Mouse (Mus musculus) heart, postnatal 0 days (tissue): ENCODE results near the gene Yod1. TPM values are rescaled to one million over a fixed set of nuclear protein-coding genes. Genes with fewer than 3 reads are reported as not detected.

Source experiments
- ATAC-seq: fragments of 200-750 bp; cut with Nextera tagmentation; 2 replicates; pipeline ENCODE4 v1.8.0; 2017; ENCODE audit warnings: low read depth, moderate number of reproducible peaks, moderate library complexity; ENCODE audit not compliant: insufficient read depth
- DNase-seq: peaks from one replicate; pipeline ENCODE4 v3.0.0-alpha.2; 2016; ENCODE audit warnings: low spot score
- H3K27ac ChIP-seq: fragments of 300-500 bp; sonication (generic); 2 replicates; pipeline ENCODE4 v1.5.1; 2014; ENCODE audit warnings: low read depth, mild to moderate bottlenecking
- H3K27me3 ChIP-seq: fragments of 300-500 bp; sonication (generic); 2 replicates; pipeline ENCODE4 v1.6.1; 2014; ENCODE audit warnings: low read length, mixed read lengths; ENCODE audit not compliant: control insufficient read depth, insufficient read depth
- H3K36me3 ChIP-seq: fragments of 300-500 bp; sonication (generic); replicated peaks from 2 replicates; pipeline ENCODE4 v1.6.1; 2014; ENCODE audit warnings: low read length, mixed read lengths; ENCODE audit not compliant: control insufficient read depth, insufficient read depth
- H3K4me1 ChIP-seq: fragments of 300-500 bp; sonication (generic); 2 replicates; pipeline ENCODE4 v1.6.1; 2014; ENCODE audit warnings: antibody characterized with exemption; ENCODE audit not compliant: control insufficient read depth, insufficient read depth
- H3K4me2 ChIP-seq: fragments of 300-500 bp; sonication (generic); 2 replicates; pipeline ENCODE4 v1.6.1; 2014; ENCODE audit warnings: low read depth, mild to moderate bottlenecking, low read length, moderate library complexity
- H3K4me3 ChIP-seq: fragments of 300-500 bp; sonication (generic); 2 replicates; pipeline ENCODE4 v1.5.1; 2014; ENCODE audit warnings: low read depth, low read length
- H3K9ac ChIP-seq: fragments of 300-500 bp; sonication (generic); replicated peaks from 2 replicates; pipeline ENCODE4 v1.6.1; 2014; ENCODE audit warnings: low read depth, low read length, mixed read lengths
- H3K9me3 ChIP-seq: fragments of 300-500 bp; sonication (generic); replicated peaks from 2 replicates; pipeline ENCODE4 v1.6.1; 2016; ENCODE audit warnings: low read length; ENCODE audit not compliant: control insufficient read depth
- CTCF ChIP-seq: IDR thresholded peaks from 2 replicates; pipeline ENCODE4 v1.5.1; 2016; ENCODE audit warnings: antibody characterized with exemption, control low read depth, low read depth
- EP300 ChIP-seq: IDR thresholded peaks from 2 replicates; pipeline ENCODE4 v1.6.1; 2016; ENCODE audit warnings: antibody characterized with exemption, low read depth
- WGBS: fragments of 180-500 bp; shearing (Covaris S2); extraction: QIAGEN DNeasy Blood & Tissue Kit; methylation state at CpG from one replicate; pipeline ENCODE4 v1.1.7; 2014; 5-methylcytosine and 5-hydroxymethylcytosine counted together
- polyA plus RNA-seq: library from polyadenylated mRNA; unstranded; fragments of >200 nt; fragmentation: Nextera tagmentation; extraction: Ambion mirVana; gene quantifications from 2 replicates; pipeline ENCODE4 v1.2.1, GENCODE M21; 2015
- total RNA-seq: library from RNA; depleted of rRNA; stranded (reverse); fragments of >200 nt; gene quantifications from 2 replicates; pipeline ENCODE4 v1.2.3, GENCODE M21; 2014; ENCODE audit warnings: low replicate concordance; rRNA removed

Yod1 gene
- total and polyA plus RNA-seq, 2 experiments from 2014 or later, result 4.9 to 6.4 TPM

DNA sequence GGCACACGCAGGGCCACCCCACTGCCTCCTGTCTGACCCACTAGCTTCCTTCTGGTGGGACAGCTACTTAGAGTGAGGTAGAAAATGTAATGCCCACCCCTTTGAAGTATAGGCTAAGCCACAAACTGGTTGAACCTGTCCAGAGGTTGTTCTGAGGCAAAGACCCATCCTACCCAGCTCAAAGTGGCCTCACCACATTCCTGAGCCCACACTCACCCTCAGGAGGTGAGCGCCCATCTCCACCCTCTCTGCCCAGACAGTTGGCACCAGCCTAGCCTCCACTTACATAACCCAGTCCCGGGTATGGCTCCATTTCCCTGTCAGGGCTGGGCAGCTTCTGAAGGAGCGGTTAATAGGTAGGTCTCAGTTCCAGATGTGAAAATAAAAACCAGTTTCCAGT, 53.4 kb downstream of the Yod1 start:
- TF ChIP-seq EP300 (no peak), CTCF (no peak)
- no peaks in the 10 kb centered on the region for H3K27me3 ChIP-seq
- no peak overlapping the region for H3K4me3 ChIP-seq
- no peak overlapping the region for H3K9ac ChIP-seq
- H3K4me1 ChIP-seq, result no peaks in the 10 kb centered on the region
- WGBS, result 79% methylated on average over 4 of the region's 4 CpGs
- H3K36me3 ChIP-seq, result no peaks in the 10 kb centered on the region
- DNase-seq (no peak), ATAC-seq (no peak)
- no peaks in the 10 kb centered on the region for H3K9me3 ChIP-seq
- no peak overlapping the region for H3K4me2 ChIP-seq
- H3K27ac ChIP-seq, result no peak overlapping the region

DNA sequence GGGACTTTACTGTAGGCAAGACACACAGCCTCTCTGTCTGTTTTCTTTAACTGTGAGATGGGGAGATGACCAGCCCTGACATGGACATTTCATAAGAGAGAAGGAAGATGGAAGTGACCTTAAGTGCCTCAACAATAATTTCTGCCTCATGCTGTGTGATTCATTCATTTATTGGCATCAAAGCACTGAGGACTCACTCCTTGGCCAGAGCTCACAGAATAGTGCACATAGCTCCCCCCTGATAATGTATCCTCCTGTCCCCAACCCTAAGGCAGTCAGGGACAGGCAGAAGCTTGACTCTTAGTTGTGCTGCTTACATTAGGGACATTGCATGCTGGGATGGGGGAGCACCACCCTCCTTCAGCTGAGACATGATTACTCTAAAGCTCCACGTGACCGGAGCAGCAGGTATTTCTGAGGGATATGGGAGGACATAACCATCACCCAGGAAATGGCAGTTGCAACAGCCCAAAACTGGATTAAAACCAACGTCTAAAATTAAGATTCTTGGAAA, 53.9 kb downstream of the Yod1 start:
- H3K4me1 ChIP-seq, result no peaks in the 10 kb centered on the region
- 71% methylated on average over 3 of the region's 3 CpGs for WGBS
- TF ChIP-seq CTCF, result no peak
- TF ChIP-seq EP300, result no peak
- no peak for DNase-seq
- H3K4me2 ChIP-seq, result no peak overlapping the region
- H3K27me3 ChIP-seq, result no peaks in the 10 kb centered on the region
- no peak overlapping the region for H3K27ac ChIP-seq
- H3K9me3 ChIP-seq, result no peaks in the 10 kb centered on the region
- no peaks in the 10 kb centered on the region for H3K36me3 ChIP-seq
- H3K4me3 ChIP-seq, result no peak overlapping the region
- no peak for ATAC-seq
- no peak overlapping the region for H3K9ac ChIP-seq

Other genes with a start within 250 kb of the Yod1 start
- not detected in 2 replicates for gene Zp3r, start 87.7 kb upstream of the Yod1 start, total RNA-seq
- gene Zp3r, start 87.7 kb upstream of the Yod1 start, polyA plus RNA-seq, result not detected in 2 replicates
- not detected in 2 replicates for gene C4bp, start 55.7 kb upstream of the Yod1 start, total RNA-seq
- not detected in 2 replicates for gene C4bp, start 55.7 kb upstream of the Yod1 start, polyA plus RNA-seq
- gene Gm29427, start 1.5 kb upstream of the Yod1 start, total RNA-seq, result not detected in 2 replicates
- not detected in 2 replicates for gene Gm29427, start 1.5 kb upstream of the Yod1 start, polyA plus RNA-seq
- 19.0 and 19.8 TPM in 2 replicates for gene Pfkfb2, start 11.9 kb downstream of the Yod1 start, total RNA-seq
- gene Pfkfb2, start 11.9 kb downstream of the Yod1 start, polyA plus RNA-seq, result 5.2 and 8.2 TPM in 2 replicates
- 1.8 and 2.3 TPM in 2 replicates for gene AA986860, start 14.6 kb downstream of the Yod1 start, total RNA-seq
- 0.30 and 0.48 TPM in 2 replicates for gene AA986860, start 14.6 kb downstream of the Yod1 start, polyA plus RNA-seq
- 2.8 TPM in 1 of 2 replicates, not detected in the other for gene Fcamr, start 83.6 kb downstream of the Yod1 start, total RNA-seq
- gene Fcamr, start 83.6 kb downstream of the Yod1 start, polyA plus RNA-seq, result 0.15 and 0.19 TPM in 2 replicates
- gene Pigr, start 109.4 kb downstream of the Yod1 start, total RNA-seq, result not detected in 2 replicates
- 0.05 and 0.07 TPM in 2 replicates for gene Pigr, start 109.4 kb downstream of the Yod1 start, polyA plus RNA-seq
- gene Fcmr, start 148.3 kb downstream of the Yod1 start, total RNA-seq, result not detected in 2 replicates
- gene Fcmr, start 148.3 kb downstream of the Yod1 start, polyA plus RNA-seq, result 1.7 and 1.9 TPM in 2 replicates
- gene Il24, start 170.1 kb downstream of the Yod1 start, total RNA-seq, result not detected in 2 replicates
- gene Il24, start 170.1 kb downstream of the Yod1 start, polyA plus RNA-seq, result not detected in 2 replicates
- gene Il20, start 194.1 kb downstream of the Yod1 start, total RNA-seq, result not detected in 2 replicates
- gene Il20, start 194.1 kb downstream of the Yod1 start, polyA plus RNA-seq, result not detected in 2 replicates
- not detected in 2 replicates for gene Il19, start 222.8 kb downstream of the Yod1 start, total RNA-seq
- gene Il19, start 222.8 kb downstream of the Yod1 start, polyA plus RNA-seq, result not detected in 2 replicates